9 mouse cellular contexts compared by ENCODE assay signal in the genomic region with DNA sequence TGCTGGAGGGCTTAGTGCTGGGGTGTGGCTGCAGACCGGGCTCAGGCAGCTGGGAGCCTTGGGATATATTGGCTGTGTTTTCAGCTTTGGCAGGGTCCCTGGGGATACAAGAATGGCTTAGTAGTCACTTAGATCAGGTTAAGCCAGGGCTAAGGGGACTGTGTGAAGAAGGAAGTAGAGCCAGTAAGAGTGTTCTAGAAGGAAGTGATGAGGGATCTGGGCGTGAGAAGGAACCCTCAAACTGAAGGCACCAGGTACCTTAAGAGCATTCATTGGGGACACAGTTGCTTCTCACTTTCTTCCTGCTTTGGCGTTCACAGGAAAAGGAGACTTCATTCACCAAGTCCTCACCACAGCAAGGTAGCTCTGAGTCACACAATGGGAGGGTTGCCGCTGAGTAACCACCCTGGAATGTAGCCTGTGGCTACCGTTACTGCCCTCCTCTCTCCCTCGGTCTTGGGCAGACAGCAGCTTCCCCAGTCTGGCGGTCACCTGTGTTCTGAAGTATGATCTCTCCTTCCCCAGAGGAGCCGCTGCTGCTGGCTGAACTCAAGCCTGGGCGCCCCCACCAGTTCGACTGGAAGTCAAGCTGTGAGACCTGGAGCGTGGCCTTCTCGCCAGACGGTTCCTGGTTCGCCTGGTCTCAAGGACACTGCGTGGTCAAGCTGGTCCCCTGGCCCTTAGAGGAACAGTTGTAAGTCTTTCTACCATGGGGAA. TPM values are rescaled to one million over a fixed set of nuclear protein-coding genes. Genes with fewer than 3 reads are reported as not detected.
DNase-seq lines count a peak whose midpoint lies in the region; ATAC-seq and TF ChIP-seq lines count a peak whose summit lies in the region.
"Had no signal": no experiment of that assay in that cellular context is flagged by ENCODE, and none has a peak within 500 bp of the region (broad histone marks: within the 10 kb centered on the region; RNA-seq: fewer than 3 reads in every experiment).

No protein-coding gene starts in this region.

- intact Hi-C loops in left cerebral cortex, postnatal 4 days (cut with DNase I): no loop called here

- H3K27ac ChIP-seq in liver, adult 2 months (replicated peaks; ENCODE audit: insufficient read depth, low read depth, low read length): peak overlapping the region; percentile 94
- no peak overlapping the region for H3K27ac ChIP-seq in liver, embryonic 11.5 days (ENCODE audit: low read depth, low read length)
- peak overlapping the region; percentile 60 for H3K27ac ChIP-seq in embryonic fibroblast, embryonic 13.5 days (ENCODE audit: insufficient read depth, low read length)
- H3K27ac ChIP-seq in midbrain, embryonic 11.5 days (ENCODE audit: low read depth, low read length): no peak overlapping the region
- H3K27ac ChIP-seq: limb, embryonic 13.5 days had no signal

- no peak overlapping the region for H3K4me2 ChIP-seq in liver, embryonic 11.5 days
- H3K4me2 ChIP-seq in midbrain, embryonic 11.5 days: no peak overlapping the region
- H3K4me2 ChIP-seq: limb, embryonic 13.5 days had no signal

- WGBS in liver, adult 2 months: 48% methylated on average over 15 of the region's 15 CpGs
- WGBS in liver, embryonic 11.5 days: 54% methylated on average over 15 of the region's 15 CpGs
- 64% methylated on average over 15 of the region's 15 CpGs for WGBS in midbrain, embryonic 11.5 days

- H3K9me3 ChIP-seq in liver, embryonic 11.5 days (ENCODE audit: control insufficient read depth, low read length): no peaks in the 10 kb centered on the region
- no peaks in the 10 kb centered on the region for H3K9me3 ChIP-seq in midbrain, embryonic 11.5 days (ENCODE audit: control insufficient read depth, low read length)
- H3K9me3 ChIP-seq: limb, embryonic 13.5 days had no signal

- H3K4me1 ChIP-seq in liver, adult 2 months (ENCODE audit: control insufficient read depth, insufficient read depth, low read length): peaks cover 57% of the 10 kb centered on the region
- peaks cover 33% of the 10 kb centered on the region for H3K4me1 ChIP-seq in liver, embryonic 11.5 days (replicated peaks; ENCODE audit: control insufficient read depth, insufficient read depth, low read length)
- H3K4me1 ChIP-seq in embryonic fibroblast, embryonic 13.5 days (ENCODE audit: control insufficient read depth, insufficient read depth, low read length): peaks cover 37% of the 10 kb centered on the region
- H3K4me1 ChIP-seq in midbrain, embryonic 11.5 days (ENCODE audit: control insufficient read depth, insufficient read depth, low read length): peaks cover 16% of the 10 kb centered on the region

- H3K79me2 ChIP-seq in liver, adult 2 months (ENCODE audit: control insufficient read depth, insufficient read depth, low read length): peaks cover 33% of the 10 kb centered on the region

- no peak overlapping the region for H3K4me3 ChIP-seq in liver, adult 2 months (ENCODE audit: insufficient read depth, low read depth, low read length)
- no peak overlapping the region for H3K4me3 ChIP-seq in liver, embryonic 11.5 days (ENCODE audit: low read depth, low read length)
- H3K4me3 ChIP-seq in embryonic fibroblast, embryonic 13.5 days (ENCODE audit: insufficient read depth, low read length): no peak overlapping the region
- no peak overlapping the region for H3K4me3 ChIP-seq in midbrain, embryonic 11.5 days (ENCODE audit: low read depth, low read length)
- H3K4me3 ChIP-seq: limb, embryonic 13.5 days had no signal

- TF ChIP-seq POLR2A in liver, adult 2 months (IDR thresholded peaks at IDR 0.05; ENCODE audit: extremely low read depth, insufficient read depth, low read length): no peak
- no peak for TF ChIP-seq POLR2A in embryonic fibroblast, embryonic 13.5 days (IDR thresholded peaks at IDR 0.05; ENCODE audit: low read depth, low read length)

- H3K9ac ChIP-seq in liver, adult 2 months (ENCODE audit: low read depth, low read length): peak overlapping the region; percentile 34; the same call in 1 of the 2 replicates
- H3K9ac ChIP-seq in liver, embryonic 11.5 days (ENCODE audit: low read depth, low read length): no peak overlapping the region
- no peak overlapping the region for H3K9ac ChIP-seq in midbrain, embryonic 11.5 days (ENCODE audit: low read length)
- H3K9ac ChIP-seq: limb, embryonic 13.5 days had no signal

- TF ChIP-seq CTCF in liver, adult 2 months (IDR thresholded peaks at IDR 0.05; ENCODE audit: low read depth, low read length): no peak
- TF ChIP-seq CTCF in embryonic fibroblast, embryonic 13.5 days (IDR thresholded peaks at IDR 0.05; ENCODE audit: borderline replicate concordance, insufficient read depth, low read length): no peak

- 0 out of 2 replicates have a peak, but pooled peaks cover 3% of the 10 kb centered on the region for H3K36me3 ChIP-seq in liver, adult 2 months (ENCODE audit: control insufficient read depth, insufficient read depth, low read length)
- H3K36me3 ChIP-seq in liver, embryonic 11.5 days (ENCODE audit: control insufficient read depth, insufficient read depth, low read length): peaks cover 2% of the 10 kb centered on the region; the same call in 1 of the 2 replicates
- peaks cover 4% of the 10 kb centered on the region for H3K36me3 ChIP-seq in midbrain, embryonic 11.5 days (ENCODE audit: control insufficient read depth, insufficient read depth, low read length)

- ATAC-seq in liver, embryonic 11.5 days (replicated peaks; ENCODE audit: low FRiP score): no peak
- ATAC-seq in midbrain, embryonic 11.5 days (ENCODE audit: low FRiP score): no peak

- DNase-seq in liver, adult 2 months (ENCODE audit: extremely low read depth, low read depth, low spot score): peak; percentile 17
- no peak for DNase-seq in liver, embryonic 11.5 days (ENCODE audit: low spot score)
- peak; percentile 64 for DNase-seq in kidney, postnatal 14 days
- DNase-seq in urinary bladder, adult 2 months (ENCODE audit: low spot score): peak; percentile 45
- DNase-seq in midbrain, embryonic 11.5 days (ENCODE audit: low spot score, missing footprints): no peak
- DNase-seq in left cerebral cortex, postnatal 4 days: no peak
- DNase-seq in layer of hippocampus, adult 8-10 months (ENCODE audit: low spot score in 2 of 2): no peak

- H3K27me3 ChIP-seq in liver, adult 2 months (ENCODE audit: control insufficient read depth, insufficient read depth, low read length): no peaks in the 10 kb centered on the region
- H3K27me3 ChIP-seq in liver, embryonic 11.5 days (replicated peaks; ENCODE audit: control insufficient read depth, insufficient read depth, low read length): no peaks in the 10 kb centered on the region
- H3K27me3 ChIP-seq in midbrain, embryonic 11.5 days (ENCODE audit: control insufficient read depth, insufficient read depth, low read length): no peaks in the 10 kb centered on the region
- H3K27me3 ChIP-seq: limb, embryonic 13.5 days had no signal

RNA-seq across cellular contexts. Expression of a gene that starts 6.1 kb away (rescaled TPM):
- 27.9 and 41.8 TPM in 2 replicates for total RNA-seq in liver, adult 2 months (2014; rRNA removed)
- 70.9 and 87.9 TPM in 2 replicates for polyA plus RNA-seq in liver, adult 2 months (2012; rRNA removed)
- polyA plus RNA-seq in liver, embryonic 11.5 days (2014; fragmentation: Nextera tagmentation; extraction: Ambion mirVana): 36.3 and 45.8 TPM in 2 replicates
- polyA plus RNA-seq in embryonic fibroblast, embryonic 13.5 days (2011; ENCODE audit: insufficient read length, low read depth, missing spikeins): 109 and 138 TPM in 2 replicates
- 86.6 and 94.6 TPM in 2 replicates for polyA plus RNA-seq in urinary bladder, adult 2 months (2012; rRNA removed)
- polyA plus RNA-seq in midbrain, embryonic 11.5 days (2014; fragmentation: Nextera tagmentation; extraction: Ambion mirVana): 72.7 and 84.2 TPM in 2 replicates
- 100 to 1,000 TPM; 407 to 423 TPM for total RNA-seq in left cerebral cortex, postnatal 4 days (2021)
- total RNA-seq in layer of hippocampus, adult 8-10 months (2022): 100 to 1,000 TPM; 228 to 259 (median 247) TPM

RNA-seq across cellular contexts. Expression of a gene that starts 25.6 kb away (rescaled TPM):
- 6.1 and 10.7 TPM in 2 replicates for total RNA-seq in liver, adult 2 months (2014; rRNA removed)
- polyA plus RNA-seq in liver, adult 2 months (2012; rRNA removed): 11.1 and 12.3 TPM in 2 replicates
- polyA plus RNA-seq in liver, embryonic 11.5 days (2014; fragmentation: Nextera tagmentation; extraction: Ambion mirVana): 121 and 131 TPM in 2 replicates
- 38.8 and 51.0 TPM in 2 replicates for polyA plus RNA-seq in embryonic fibroblast, embryonic 13.5 days (2011; ENCODE audit: insufficient read length, low read depth, missing spikeins)
- polyA plus RNA-seq in urinary bladder, adult 2 months (2012; rRNA removed): 13.0 and 15.4 TPM in 2 replicates
- polyA plus RNA-seq in midbrain, embryonic 11.5 days (2014; fragmentation: Nextera tagmentation; extraction: Ambion mirVana): 97.7 and 102 TPM in 2 replicates
- total RNA-seq in left cerebral cortex, postnatal 4 days (2021): 10 to 100 TPM; 20.2 to 26.4 TPM
- 10 to 100 TPM; 12.2 to 18.4 (median 16.2) TPM for total RNA-seq in layer of hippocampus, adult 8-10 months (2022)

RNA-seq across cellular contexts. Expression of a gene that starts 44.3 kb away (rescaled TPM):
- total RNA-seq in liver, adult 2 months (2014; rRNA removed): 1.5 and 1.8 TPM in 2 replicates
- polyA plus RNA-seq in liver, adult 2 months (2012; rRNA removed): 2.5 and 4.5 TPM in 2 replicates
- polyA plus RNA-seq in liver, embryonic 11.5 days (2014; fragmentation: Nextera tagmentation; extraction: Ambion mirVana): 1.4 and 2.2 TPM in 2 replicates
- polyA plus RNA-seq in embryonic fibroblast, embryonic 13.5 days (2011; ENCODE audit: insufficient read length, low read depth, missing spikeins): 7.5 and 9.3 TPM in 2 replicates
- 35.6 and 36.4 TPM in 2 replicates for polyA plus RNA-seq in urinary bladder, adult 2 months (2012; rRNA removed)
- polyA plus RNA-seq in midbrain, embryonic 11.5 days (2014; fragmentation: Nextera tagmentation; extraction: Ambion mirVana): 1.7 and 2.2 TPM in 2 replicates
- total RNA-seq in left cerebral cortex, postnatal 4 days (2021): 1 to 10 TPM; 1.9 to 3.1 TPM
- 1 to 10 TPM; 2.1 to 4.8 (median 3.0) TPM for total RNA-seq in layer of hippocampus, adult 8-10 months (2022)

RNA-seq across cellular contexts. Expression of a gene that starts 50.6 kb away (rescaled TPM):
- total RNA-seq in liver, adult 2 months (2014; rRNA removed): 0.09 and 0.13 TPM in 2 replicates
- polyA plus RNA-seq in liver, adult 2 months (2012; rRNA removed): 0.05 and 0.06 TPM in 2 replicates
- polyA plus RNA-seq in liver, embryonic 11.5 days (2014; fragmentation: Nextera tagmentation; extraction: Ambion mirVana): 0.01 and 0.17 TPM in 2 replicates
- polyA plus RNA-seq in embryonic fibroblast, embryonic 13.5 days (2011; ENCODE audit: insufficient read length, low read depth, missing spikeins): not detected in 2 replicates
- polyA plus RNA-seq in urinary bladder, adult 2 months (2012; rRNA removed): 0.83 and 1.9 TPM in 2 replicates
- 0.90 and 1.3 TPM in 2 replicates for polyA plus RNA-seq in midbrain, embryonic 11.5 days (2014; fragmentation: Nextera tagmentation; extraction: Ambion mirVana)
- 10 to 100 TPM; 23.4 to 24.1 TPM for total RNA-seq in left cerebral cortex, postnatal 4 days (2021)
- total RNA-seq in layer of hippocampus, adult 8-10 months (2022): 10 to 100 TPM; 35.3 to 43.5 (median 40.3) TPM

Comparison
In these comparisons a context has a peak if more than half of its experiments do, and no peak if none do; other contexts are left out.
1. DNase-seq: peak in liver, adult 2 months (single experiment), kidney, postnatal 14 days (single experiment) and urinary bladder, adult 2 months (single experiment); none in liver, embryonic 11.5 days (single experiment), midbrain, embryonic 11.5 days (single experiment), left cerebral cortex, postnatal 4 days (single experiment) and layer of hippocampus, adult 8-10 months (0 of 2).
2. H3K27ac ChIP-seq: peak in liver, adult 2 months (single experiment) and embryonic fibroblast, embryonic 13.5 days (single experiment); none in liver, embryonic 11.5 days (single experiment) and midbrain, embryonic 11.5 days (single experiment).